Mouse (Mus musculus) ES-E14 (cell line): ENCODE measurements at regions not wholly inside any gene's neighbourhood (a gene's known extent, or its start where the extent isn't known, plus 50 kb on each side); places are given as distances from the start of the nearest gene placed in this dataset.

ENCODE experiments used
- DNase-seq: peaks from one replicate; pipeline ENCODE4 v3.0.0-alpha.2; 2013; ENCODE audit warnings: low read depth, low spot score
- H3K27ac ChIP-seq: 2 replicates; pipeline ENCODE4 v1.5.1; 2012; ENCODE audit warnings: low read depth, mild to moderate bottlenecking, low read length, moderate library complexity, mixed read lengths; ENCODE audit not compliant: poor library complexity, insufficient read depth, severe bottlenecking
- H3K36me3 ChIP-seq: 2 replicates; pipeline ENCODE4 v1.6.1; 2012; ENCODE audit warnings: mild to moderate bottlenecking, low read length, moderate library complexity, mixed read lengths; ENCODE audit not compliant: control insufficient read depth, poor library complexity, insufficient read depth, severe bottlenecking
- H3K4me1 ChIP-seq, 2 experiments: fragments of 150-350 bp in 1 of 2; sonication (generic) in 1 of 2; 2 replicates each; pipeline ENCODE4 v1.6.1; 2012; ENCODE audit warnings: low read length in 2 of 2, mild to moderate bottlenecking in 1 of 2, mixed read lengths in 1 of 2; ENCODE audit not compliant: control insufficient read depth in 2 of 2, insufficient read depth in 2 of 2, poor library complexity in 1 of 2
- H3K4me3 ChIP-seq, 2 experiments: fragments of 150-350 bp in 1 of 2; sonication (generic) in 1 of 2; 2 replicates each; pipeline ENCODE4 v1.5.1; 2012; ENCODE audit warnings: low read length in 2 of 2, low read depth in 1 of 2, mild to moderate bottlenecking in 1 of 2, mixed read lengths in 1 of 2; ENCODE audit not compliant: insufficient read depth in 1 of 2, poor library complexity in 1 of 2, severe bottlenecking in 1 of 2
- H3K9ac ChIP-seq: 2 replicates; pipeline ENCODE4 v1.6.1; 2012; ENCODE audit warnings: low read depth, mild to moderate bottlenecking, low read length, mixed read lengths; ENCODE audit not compliant: poor library complexity, insufficient read depth, severe bottlenecking
- H3K9me3 ChIP-seq: fragments of 150-350 bp; sonication (generic); 2 replicates; pipeline ENCODE4 v1.6.1; 2012; ENCODE audit warnings: low read depth, mild to moderate bottlenecking, low read length; ENCODE audit not compliant: control insufficient read depth, insufficient read depth
- CHD2 ChIP-seq: IDR thresholded peaks from 2 replicates; pipeline ENCODE4 v1.6.1; 2014; ENCODE audit warnings: mild to moderate bottlenecking, low read depth, low read length, inconsistent platforms
- HCFC1 ChIP-seq: IDR thresholded peaks from 2 replicates; pipeline ENCODE4 v1.6.1; 2012; ENCODE audit warnings: low read length, inconsistent platforms, borderline replicate concordance; ENCODE audit not compliant: insufficient read depth
- MAFK ChIP-seq: IDR thresholded peaks from 2 replicates; pipeline ENCODE4 v1.6.1; 2014; ENCODE audit warnings: mild to moderate bottlenecking, low read depth, low read length, inconsistent platforms; ENCODE audit not compliant: insufficient read depth
- ZC3H11A ChIP-seq: IDR thresholded peaks from 2 replicates; pipeline ENCODE4 v1.6.1; 2012; ENCODE audit warnings: low read depth, mild to moderate bottlenecking, inconsistent platforms, low read length, borderline replicate concordance
- ZNF384 ChIP-seq: IDR thresholded peaks from 2 replicates; pipeline ENCODE4 v1.6.1; 2012; ENCODE audit warnings: low read depth, low read length, inconsistent platforms
- in situ Hi-C, 2 experiments: fragments of 600-800 bp; cut with MboI; formaldehyde crosslinking; loops; one replicate each; pipeline ENCODE4 v1.15.1; 2025; ENCODE audit warnings: low sequenced_read_pairs in 2 of 2, inconsistent platforms in 1 of 2; ENCODE audit not compliant: unreplicated experiment in 2 of 2

GRCm38 (mm10) chr1:69746575-69747290 is 59.7 kb upstream of the Ikzf2 start:
- DNase-seq: no peak
- Histone ChIP-seq H3K9me3 (no peaks in the 10 kb centered on the region), H3K4me1 (no peaks in the 10 kb centered on the region), H3K36me3 (no peaks in the 10 kb centered on the region), H3K4me3 (no peak overlapping the region), H3K27ac (no peak overlapping the region), H3K9ac (no peak overlapping the region)
- in situ Hi-C loops: no loop called here
- no peak for TF ChIP-seq MAFK
- TF ChIP-seq ZNF384: no peak
- no peak for TF ChIP-seq CHD2

- no peak for DNase-seq
- Histone ChIP-seq H3K27ac (no peak overlapping the region), H3K9me3 (no peaks in the 10 kb centered on the region), H3K4me3 (no peak overlapping the region), H3K36me3 (no peaks in the 10 kb centered on the region), H3K9ac (no peak overlapping the region), H3K4me1 (no peaks in the 10 kb centered on the region)
- in situ Hi-C loops: loop anchor here in 1 of 2 experiments (25.0 kb wide), 1 partner anchor 515 kb away; no protein-coding TSS in a partner anchor
- TF ChIP-seq CHD2 (no peak), ZNF384 (no peak), MAFK (no peak), HCFC1 (no peak), ZC3H11A (no peak)
Observed at GRCm38 (mm10) chr1:69752724-69753123, 65.7 kb upstream of the Ikzf2 start.

GRCm38 (mm10) chr1:69757702-69758101 is 69.1 kb upstream of the Spag16 start:
- no peak for DNase-seq
- in situ Hi-C loops: loop anchor here in 1 of 2 experiments (25.0 kb wide), 1 partner anchor 520 kb away; no protein-coding TSS in a partner anchor

GRCm38 (mm10) chr1:69759544-69759943 is 67.2 kb upstream of the Spag16 start:
- in situ Hi-C loops: loop anchor here in 1 of 2 experiments (25.0 kb wide), 1 partner anchor 522 kb away; no protein-coding TSS in a partner anchor

More at GRCm38 (mm10) chr1:69757702-69758101, 69.1 kb upstream of the Spag16 start:
- Histone ChIP-seq H3K36me3 (no peaks in the 10 kb centered on the region), H3K4me3 (no peak overlapping the region), H3K27ac (no peak overlapping the region), H3K9me3 (no peaks in the 10 kb centered on the region), H3K9ac (no peak overlapping the region), H3K4me1 (no peaks in the 10 kb centered on the region)
- TF ChIP-seq CHD2: no peak
- TF ChIP-seq ZNF384: no peak
- no peak for TF ChIP-seq HCFC1
- TF ChIP-seq MAFK: no peak

More at GRCm38 (mm10) chr1:69759544-69759943, 67.2 kb upstream of the Spag16 start:
- TF ChIP-seq ZC3H11A: no peak
- TF ChIP-seq CHD2: no peak
- no peak for TF ChIP-seq HCFC1
- TF ChIP-seq MAFK: no peak
- no peak for TF ChIP-seq ZNF384
- no peak overlapping the region for H3K27ac ChIP-seq
- no peak overlapping the region for H3K4me3 ChIP-seq
- no peaks in the 10 kb centered on the region for H3K4me1 ChIP-seq
- H3K9ac ChIP-seq: no peak overlapping the region
- no peaks in the 10 kb centered on the region for H3K9me3 ChIP-seq
- no peak for DNase-seq
- H3K36me3 ChIP-seq: no peaks in the 10 kb centered on the region
